Mouse (Mus musculus): ENCODE measurements around the gene Spred1.

DNA sequence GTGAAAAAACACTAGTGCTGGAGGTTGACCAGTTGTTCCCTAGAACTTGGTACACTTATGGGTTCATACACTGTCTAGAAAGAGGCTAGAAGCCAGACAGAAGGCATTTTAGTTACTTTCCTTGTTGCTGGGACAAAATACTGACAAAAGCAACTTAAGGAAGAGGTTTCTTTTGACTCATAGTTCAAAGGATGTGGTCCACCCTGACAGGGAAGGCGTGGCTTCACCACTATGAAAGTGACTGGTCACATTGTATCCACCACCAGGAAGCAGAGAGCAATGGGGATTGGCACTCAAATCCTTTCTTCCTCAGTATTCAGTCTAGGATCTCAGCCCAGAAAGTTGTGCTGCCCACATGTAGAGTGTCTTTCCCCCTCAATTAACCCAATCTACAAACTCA is 31.7 kb upstream of the Spred1 start:
- TF ChIP-seq POLR2A (IDR thresholded peaks at IDR 0.05; ENCODE audit: control insufficient read depth, extremely low read depth, insufficient read depth, low read length, poor library complexity): no peak
- no peak for TF ChIP-seq CTCF (IDR thresholded peaks at IDR 0.05; ENCODE audit: borderline replicate concordance, control insufficient read depth, extremely low read depth, insufficient read depth, low read length, poor library complexity)

Data from thymus, adult 2 months (tissue).